Mouse (Mus musculus): ENCODE data around the gene Dhrs9.

The Dhrs9 gene

DNA sequence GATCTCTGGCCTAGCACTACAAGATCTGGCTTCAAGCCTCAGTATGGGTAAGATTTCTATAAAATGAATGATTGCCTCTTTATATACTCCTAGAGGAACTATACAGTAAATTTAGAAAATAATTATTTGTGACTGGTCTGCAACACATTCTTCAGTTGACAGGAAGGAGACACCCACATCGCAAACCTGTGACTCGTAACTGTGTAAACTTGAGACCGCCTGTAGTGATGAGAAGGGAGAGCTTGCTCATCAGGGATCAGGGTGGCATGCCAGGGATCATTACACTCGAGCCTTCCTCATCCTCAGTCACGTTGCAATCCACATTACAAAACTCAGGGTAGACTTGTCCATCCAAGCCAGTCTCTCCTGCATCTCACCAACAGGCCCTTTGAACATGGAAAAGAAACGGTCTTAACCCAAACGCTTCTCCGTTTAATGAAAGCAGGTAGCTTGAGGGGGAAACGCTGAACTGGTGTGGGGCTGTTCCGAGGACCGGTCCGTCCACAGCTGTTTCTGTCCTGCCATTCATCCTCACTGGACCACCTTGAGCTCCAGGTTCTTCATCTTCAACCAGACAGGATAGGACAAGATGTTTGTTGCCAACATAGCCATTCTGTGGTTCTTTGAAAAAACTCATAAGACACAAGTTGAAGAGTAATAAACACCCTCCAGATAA, 16.7 kb downstream of the Dhrs9 start:
- DNase-seq (ENCODE audit: low read depth, low spot score), result no peak
- Histone ChIP-seq H3K27me3 (ENCODE audit: control insufficient read depth, insufficient read depth, low read length, poor library complexity, severe bottlenecking) (no peaks in the 10 kb centered on the region), H3K36me3 (ENCODE audit: control insufficient read depth, insufficient read depth, low read length, poor library complexity, severe bottlenecking) (no peaks in the 10 kb centered on the region)

DNA sequence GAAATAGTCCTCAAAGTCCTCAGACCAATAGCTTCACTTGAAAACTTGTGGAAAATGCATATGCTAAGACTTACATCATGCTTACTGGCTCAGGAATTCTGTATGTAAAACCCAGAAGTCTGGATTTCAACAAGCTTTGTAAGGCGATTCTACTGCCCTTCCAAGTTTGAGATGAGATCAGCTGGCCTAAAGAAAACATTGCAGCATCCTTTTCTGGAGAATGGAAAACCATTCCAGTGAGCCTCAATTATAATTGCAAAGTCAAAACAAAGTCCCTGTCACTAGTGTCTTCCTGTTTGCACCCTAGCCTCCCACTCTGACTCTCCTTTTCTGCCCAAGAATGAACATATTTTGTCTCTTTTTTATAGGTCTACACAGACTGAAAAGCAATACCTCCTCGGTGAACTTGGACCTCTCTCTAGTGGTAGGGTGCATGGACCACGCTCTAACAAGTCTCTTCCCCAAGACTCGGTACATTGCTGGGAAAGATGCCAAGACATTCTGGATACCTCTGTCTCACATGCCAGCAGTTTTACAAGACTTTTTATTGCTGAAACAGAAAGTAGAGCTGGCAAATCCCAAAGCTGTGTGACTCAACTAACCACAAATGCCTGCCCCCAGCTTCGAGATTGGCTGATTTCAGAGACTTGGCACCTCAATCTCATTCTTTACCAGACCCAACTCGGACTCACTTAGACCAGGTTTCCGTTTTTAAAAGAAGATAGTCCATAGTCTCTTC, 20.8 kb downstream of the Dhrs9 start:
- no peaks in the 10 kb centered on the region for H3K36me3 ChIP-seq (ENCODE audit: control insufficient read depth, insufficient read depth, low read length, poor library complexity, severe bottlenecking)
- no peak for DNase-seq (ENCODE audit: low read depth, low spot score)
- no peaks in the 10 kb centered on the region for H3K27me3 ChIP-seq (ENCODE audit: control insufficient read depth, insufficient read depth, low read length, poor library complexity, severe bottlenecking)

- Histone ChIP-seq H3K36me3 (ENCODE audit: control insufficient read depth, insufficient read depth, low read length, poor library complexity, severe bottlenecking) (no peaks in the 10 kb centered on the region), H3K27me3 (ENCODE audit: control insufficient read depth, insufficient read depth, low read length, poor library complexity, severe bottlenecking) (no peaks in the 10 kb centered on the region)
- no peak for DNase-seq (ENCODE audit: low read depth, low spot score)
These were observed 21.6 kb downstream of the Dhrs9 start for GRCm38 (mm10) chr2:69401891-69402290.

DNA sequence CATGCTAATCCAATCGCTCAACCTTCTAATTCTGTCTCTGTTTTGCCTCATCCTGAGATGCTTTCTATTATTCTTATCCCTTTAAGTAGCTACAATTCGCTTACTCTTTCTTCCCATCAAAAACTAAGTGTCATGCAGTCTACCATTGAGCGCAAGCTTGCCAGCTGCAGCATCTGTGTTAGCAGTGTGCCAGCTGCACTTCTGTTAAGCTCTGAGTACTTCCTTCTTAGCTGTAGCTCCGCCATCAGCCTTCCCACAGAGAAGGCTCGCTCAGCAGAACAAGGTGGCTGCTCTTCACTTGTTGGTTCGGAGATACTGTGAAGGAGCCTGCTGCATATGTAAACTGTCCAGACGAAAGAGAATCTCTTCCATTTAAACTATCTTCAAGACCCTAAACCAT, 22.1 kb downstream of the Dhrs9 start:
- Histone ChIP-seq H3K27me3 (ENCODE audit: control insufficient read depth, insufficient read depth, low read length, poor library complexity, severe bottlenecking) (no peaks in the 10 kb centered on the region), H3K36me3 (ENCODE audit: control insufficient read depth, insufficient read depth, low read length, poor library complexity, severe bottlenecking) (no peaks in the 10 kb centered on the region)
- DNase-seq (ENCODE audit: low read depth, low spot score), result no peak

GRCm38 (mm10) chr2:69405692-69406091, 25.4 kb downstream of the Dhrs9 start:
- DNase-seq (ENCODE audit: low read depth, low spot score), result no peak
- Histone ChIP-seq H3K36me3 (ENCODE audit: control insufficient read depth, insufficient read depth, low read length, poor library complexity, severe bottlenecking) (no peaks in the 10 kb centered on the region), H3K27me3 (ENCODE audit: control insufficient read depth, insufficient read depth, low read length, poor library complexity, severe bottlenecking) (no peaks in the 10 kb centered on the region)

- no peaks in the 10 kb centered on the region for H3K27me3 ChIP-seq (ENCODE audit: control insufficient read depth, insufficient read depth, low read length, poor library complexity, severe bottlenecking)
- H3K36me3 ChIP-seq (ENCODE audit: control insufficient read depth, insufficient read depth, low read length, poor library complexity, severe bottlenecking), result no peaks in the 10 kb centered on the region
- no peak for DNase-seq (ENCODE audit: low read depth, low spot score)
These were observed 34.3 kb downstream of the Dhrs9 start for GRCm38 (mm10) chr2:69414539-69414938.

DNA sequence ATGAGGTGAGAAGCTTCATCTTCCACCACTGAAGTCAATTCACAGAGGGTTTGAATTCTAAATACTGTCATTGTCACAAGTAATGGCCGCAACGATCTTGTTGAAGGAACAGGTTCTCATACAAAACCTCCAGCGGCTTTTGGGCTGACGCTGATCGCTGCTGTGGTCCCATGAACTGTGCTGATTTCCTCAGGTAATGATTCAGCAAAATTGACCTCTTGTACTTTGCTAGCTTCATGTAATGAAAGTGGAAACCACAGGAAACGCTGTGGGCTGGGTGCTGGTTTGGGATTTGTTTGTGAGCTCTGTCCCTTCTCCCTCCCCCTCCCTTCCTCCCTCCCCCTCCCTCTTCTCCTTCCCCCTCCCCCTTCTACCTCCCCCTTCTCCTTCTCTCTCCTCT, 34.8 kb downstream of the Dhrs9 start:
- DNase-seq (ENCODE audit: low read depth, low spot score), result no peak

GRCm38 (mm10) chr2:69418294-69418881, 38.1 kb downstream of the Dhrs9 start:
- Histone ChIP-seq H3K27me3 (ENCODE audit: control insufficient read depth, insufficient read depth, low read length, poor library complexity, severe bottlenecking) (no peaks in the 10 kb centered on the region), H3K36me3 (ENCODE audit: control insufficient read depth, insufficient read depth, low read length, poor library complexity, severe bottlenecking) (no peaks in the 10 kb centered on the region)
- no peak for DNase-seq (ENCODE audit: low read depth, low spot score)

More for the DNA sequence above, 34.8 kb downstream of the Dhrs9 start:
- no peaks in the 10 kb centered on the region for H3K36me3 ChIP-seq (ENCODE audit: control insufficient read depth, insufficient read depth, low read length, poor library complexity, severe bottlenecking)
- no peaks in the 10 kb centered on the region for H3K27me3 ChIP-seq (ENCODE audit: control insufficient read depth, insufficient read depth, low read length, poor library complexity, severe bottlenecking)

DNA sequence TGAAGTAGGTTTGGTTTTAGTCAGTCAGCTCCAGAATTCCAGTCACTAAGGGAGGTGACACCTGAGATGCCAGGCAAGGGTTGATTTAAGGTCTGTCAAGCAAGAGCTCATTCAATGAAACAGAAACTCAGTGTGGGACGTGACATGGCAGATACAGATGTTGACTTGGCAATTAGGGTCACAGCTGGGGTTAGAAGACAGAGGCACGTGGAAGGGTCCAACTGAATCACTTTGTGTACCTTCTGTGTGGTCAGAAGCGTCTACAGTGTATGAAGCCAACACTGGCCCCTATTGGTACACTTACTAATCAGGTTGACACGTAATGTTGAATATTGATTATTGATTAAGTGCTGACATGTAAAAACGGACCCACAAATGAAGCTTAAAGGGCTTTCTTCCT, 44.6 kb downstream of the Dhrs9 start:
- H3K36me3 ChIP-seq (ENCODE audit: control insufficient read depth, insufficient read depth, low read length, poor library complexity, severe bottlenecking), result no peaks in the 10 kb centered on the region
- no peaks in the 10 kb centered on the region for H3K27me3 ChIP-seq (ENCODE audit: control insufficient read depth, insufficient read depth, low read length, poor library complexity, severe bottlenecking)
- DNase-seq (ENCODE audit: low read depth, low spot score), result no peak

DNA sequence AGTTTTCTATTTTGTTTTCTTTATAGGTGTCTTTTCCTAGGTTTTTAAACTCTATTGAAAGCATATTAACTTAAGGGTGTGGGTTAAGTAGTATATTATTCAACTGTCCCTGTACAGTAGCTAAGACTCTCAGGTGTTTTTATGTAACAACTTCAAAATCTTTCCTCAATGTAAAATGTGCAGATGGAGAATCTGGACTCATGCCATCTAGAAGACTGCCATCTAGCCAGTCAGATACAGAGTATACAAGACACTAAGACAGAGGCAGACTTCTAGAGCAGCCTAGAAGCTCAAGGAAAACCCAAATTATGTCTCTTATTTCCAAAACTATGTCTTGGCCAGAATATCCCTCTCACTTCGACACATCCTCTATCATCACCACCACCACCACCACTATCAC, 45.8 kb downstream of the Dhrs9 start:
- H3K27me3 ChIP-seq (ENCODE audit: control insufficient read depth, insufficient read depth, low read length, poor library complexity, severe bottlenecking), result no peaks in the 10 kb centered on the region
- no peak for DNase-seq (ENCODE audit: low read depth, low spot score)
- no peaks in the 10 kb centered on the region for H3K36me3 ChIP-seq (ENCODE audit: control insufficient read depth, insufficient read depth, low read length, poor library complexity, severe bottlenecking)

DNA sequence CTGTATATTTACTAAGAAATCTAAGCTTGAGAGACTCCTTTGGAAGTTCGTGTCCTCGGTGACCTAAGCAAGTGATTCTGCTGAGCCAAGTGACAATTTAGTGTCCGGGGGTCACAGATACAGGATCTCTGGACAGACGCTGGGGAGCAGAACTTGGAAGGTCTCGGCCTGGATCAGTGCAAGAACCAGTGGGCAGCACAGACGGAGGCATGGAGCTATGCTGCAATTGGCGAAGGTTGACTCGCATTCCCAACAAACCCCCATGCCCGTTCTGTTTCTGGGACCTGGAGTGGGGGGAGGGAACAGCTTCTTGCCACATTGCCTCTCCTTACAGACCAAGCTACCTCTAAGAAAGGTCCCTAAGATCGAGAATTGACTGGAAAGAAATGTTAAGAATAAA, 46.9 kb downstream of the Dhrs9 start:
- Histone ChIP-seq H3K27me3 (ENCODE audit: control insufficient read depth, insufficient read depth, low read length, poor library complexity, severe bottlenecking) (no peaks in the 10 kb centered on the region), H3K36me3 (ENCODE audit: control insufficient read depth, insufficient read depth, low read length, poor library complexity, severe bottlenecking) (no peaks in the 10 kb centered on the region)
- no peak for DNase-seq (ENCODE audit: low read depth, low spot score)

DNA sequence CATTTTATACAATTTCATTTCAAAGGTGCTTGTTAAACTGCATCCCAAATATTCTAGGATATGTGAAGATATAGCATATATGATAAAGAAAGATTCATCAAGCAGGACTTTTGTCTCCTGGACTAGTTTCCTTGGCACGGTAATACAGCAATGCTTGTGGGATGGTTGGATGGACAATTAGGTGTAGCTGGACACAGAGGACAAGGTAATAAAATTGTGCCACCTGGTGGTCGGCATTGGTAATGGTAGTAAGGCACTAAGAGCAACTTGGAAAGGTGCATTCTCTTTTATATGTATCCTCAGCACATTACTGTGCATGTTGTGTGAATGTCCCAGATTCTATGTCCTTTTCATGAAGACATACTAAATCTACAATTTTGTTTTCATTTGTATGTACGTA, 47.9 kb downstream of the Dhrs9 start:
- peak; percentile 53 for DNase-seq (ENCODE audit: low read depth, low spot score)
- no peaks in the 10 kb centered on the region for H3K27me3 ChIP-seq (ENCODE audit: control insufficient read depth, insufficient read depth, low read length, poor library complexity, severe bottlenecking)
- H3K36me3 ChIP-seq (ENCODE audit: control insufficient read depth, insufficient read depth, low read length, poor library complexity, severe bottlenecking), result no peaks in the 10 kb centered on the region

GRCm38 (mm10) chr2:69441656-69442055, 61.4 kb downstream of the Dhrs9 start:
- Histone ChIP-seq H3K36me3 (ENCODE audit: control insufficient read depth, insufficient read depth, low read length, poor library complexity, severe bottlenecking) (no peaks in the 10 kb centered on the region), H3K27me3 (ENCODE audit: control insufficient read depth, insufficient read depth, low read length, poor library complexity, severe bottlenecking) (no peaks in the 10 kb centered on the region)
- no peak for DNase-seq (ENCODE audit: low read depth, low spot score)

DNA sequence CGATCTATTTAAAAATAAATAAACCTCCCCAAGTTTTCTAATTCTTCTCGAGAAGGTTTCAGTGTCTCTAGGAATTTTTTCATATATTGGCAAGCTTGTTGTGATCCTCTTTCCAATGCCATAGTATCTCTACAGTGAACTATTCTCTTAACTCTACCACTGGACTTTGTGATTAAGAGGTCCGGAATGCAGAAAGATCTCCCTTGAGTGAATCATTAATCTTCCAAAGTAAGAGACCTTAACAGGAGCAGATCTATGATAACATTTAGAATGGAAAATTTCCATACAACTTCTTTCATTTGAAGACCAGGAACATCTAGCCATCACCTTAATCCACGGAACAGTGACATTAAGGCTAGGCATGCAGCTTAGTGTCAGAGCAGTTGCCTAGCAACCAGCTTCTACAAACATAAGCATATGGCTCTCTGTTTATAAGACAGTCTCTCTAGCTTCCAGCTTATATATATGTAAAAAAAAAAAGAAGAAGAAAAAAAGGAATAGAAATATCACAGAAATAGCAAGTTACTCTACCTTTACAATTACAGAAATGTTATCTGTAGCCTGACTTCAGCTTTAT, 65.7 kb downstream of the Dhrs9 start:
- H3K36me3 ChIP-seq (ENCODE audit: control insufficient read depth, insufficient read depth, low read length, poor library complexity, severe bottlenecking), result no peaks in the 10 kb centered on the region
- H3K27me3 ChIP-seq (ENCODE audit: control insufficient read depth, insufficient read depth, low read length, poor library complexity, severe bottlenecking), result no peaks in the 10 kb centered on the region
- DNase-seq (ENCODE audit: low read depth, low spot score), result no peak

DNA sequence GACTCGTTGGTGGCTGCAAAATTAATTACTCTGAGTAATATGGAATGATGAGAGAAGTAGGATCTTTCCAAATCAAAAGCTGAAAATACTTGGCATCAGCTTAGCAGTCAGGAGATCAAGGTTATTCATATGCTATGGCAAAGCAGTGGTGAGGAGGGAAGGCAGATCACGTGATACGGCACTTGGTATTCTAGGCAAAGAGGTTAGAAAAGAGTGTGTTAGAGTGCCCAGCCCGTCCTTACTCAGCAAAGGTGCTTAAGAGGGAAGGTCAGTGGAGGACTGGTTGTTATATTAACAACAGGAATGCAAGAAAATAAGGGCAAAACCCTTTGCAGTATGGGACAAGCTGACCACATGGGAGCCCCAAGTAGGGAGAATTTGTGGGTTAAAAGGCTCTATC, 68.3 kb downstream of the Dhrs9 start:
- DNase-seq (ENCODE audit: low read depth, low spot score), result no peak
- no peaks in the 10 kb centered on the region for H3K27me3 ChIP-seq (ENCODE audit: control insufficient read depth, insufficient read depth, low read length, poor library complexity, severe bottlenecking)
- H3K36me3 ChIP-seq (ENCODE audit: control insufficient read depth, insufficient read depth, low read length, poor library complexity, severe bottlenecking), result no peaks in the 10 kb centered on the region
